Mouse (Mus musculus): ENCODE results near the gene Pkdcc. TPM values are rescaled to one million over a fixed set of nuclear protein-coding genes. Genes with fewer than 3 reads are reported as not detected.

Pkdcc gene
- total RNA-seq, 4 experiments from 2014 or later = 13.1 to 16.5 (median 14.4) TPM

DNA sequence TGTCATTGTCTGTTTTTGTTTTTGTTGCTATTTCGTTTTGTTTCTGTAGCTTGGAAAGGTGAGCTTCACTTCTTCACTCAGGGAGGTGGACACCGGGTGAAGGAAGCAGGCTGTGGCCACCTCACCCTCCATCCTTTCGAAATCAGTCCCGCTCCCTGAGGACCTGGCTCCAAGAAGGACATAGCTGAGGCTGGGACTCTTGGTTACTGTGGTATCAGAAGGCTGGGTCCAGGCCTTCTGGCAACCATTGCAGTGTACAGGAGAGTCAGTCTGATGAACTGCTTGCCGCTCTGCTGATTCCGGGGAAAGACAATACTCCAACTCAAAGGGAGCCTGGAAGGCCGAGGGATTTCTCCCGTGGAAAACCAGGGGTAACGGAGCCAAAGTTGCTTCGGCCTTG is 3.9 kb upstream of the Pkdcc start:
- DNase-seq (ENCODE audit: low spot score in 2 of 2) = no peak

DNA sequence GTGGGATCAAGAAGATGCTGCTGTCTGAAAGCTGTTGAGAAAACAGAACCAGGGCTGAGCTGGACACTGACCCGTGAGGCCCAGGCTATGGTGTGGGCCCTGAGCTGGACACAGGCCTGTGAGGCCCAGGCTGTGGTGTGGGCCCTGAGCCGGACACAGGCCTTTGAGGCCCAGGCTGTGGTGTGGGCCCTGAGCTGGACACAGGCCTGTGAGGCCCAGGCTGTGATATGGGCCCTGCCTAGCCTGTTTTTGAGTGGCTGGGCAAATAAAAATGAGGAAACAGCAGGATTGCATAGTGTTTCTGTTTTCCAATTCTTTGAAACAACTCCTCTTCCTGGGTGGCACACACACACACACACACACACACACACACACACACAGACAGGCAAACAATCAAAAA is 2.7 kb upstream of the Pkdcc start:
- DNase-seq (ENCODE audit: low spot score in 2 of 2) = no peak

GRCm38 (mm10) chr17:83213228-83213915 is 1.7 kb upstream of the Pkdcc start:
- DNase-seq (ENCODE audit: low spot score in 2 of 2) = no peak

DNA sequence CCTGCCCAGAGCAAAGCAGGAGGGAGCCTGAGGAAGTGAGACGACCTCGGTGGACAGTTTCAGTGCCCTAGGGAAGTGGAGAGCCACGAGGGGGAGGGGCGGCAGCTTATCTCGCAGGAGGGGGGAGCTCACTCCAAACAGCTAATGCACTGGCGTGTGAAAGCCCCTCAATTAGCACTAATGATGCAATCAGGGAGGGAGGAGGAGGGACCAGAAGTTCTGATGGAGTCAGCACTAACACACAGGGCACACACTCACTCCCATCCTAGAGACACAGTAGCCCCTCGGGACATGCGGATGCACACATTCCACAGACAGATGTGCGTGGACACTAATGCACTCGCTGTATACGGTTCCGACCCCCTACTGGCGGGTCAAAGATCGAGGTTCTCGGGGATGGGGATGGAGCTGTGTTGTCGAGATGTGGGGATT is 915 bp upstream of the Pkdcc start:
- no peak for DNase-seq (ENCODE audit: low spot score in 2 of 2)

GRCm38 (mm10) chr17:83215529-83216244 is 595 bp downstream of the Pkdcc start:
- no peak for DNase-seq (ENCODE audit: low spot score in 2 of 2)

DNA sequence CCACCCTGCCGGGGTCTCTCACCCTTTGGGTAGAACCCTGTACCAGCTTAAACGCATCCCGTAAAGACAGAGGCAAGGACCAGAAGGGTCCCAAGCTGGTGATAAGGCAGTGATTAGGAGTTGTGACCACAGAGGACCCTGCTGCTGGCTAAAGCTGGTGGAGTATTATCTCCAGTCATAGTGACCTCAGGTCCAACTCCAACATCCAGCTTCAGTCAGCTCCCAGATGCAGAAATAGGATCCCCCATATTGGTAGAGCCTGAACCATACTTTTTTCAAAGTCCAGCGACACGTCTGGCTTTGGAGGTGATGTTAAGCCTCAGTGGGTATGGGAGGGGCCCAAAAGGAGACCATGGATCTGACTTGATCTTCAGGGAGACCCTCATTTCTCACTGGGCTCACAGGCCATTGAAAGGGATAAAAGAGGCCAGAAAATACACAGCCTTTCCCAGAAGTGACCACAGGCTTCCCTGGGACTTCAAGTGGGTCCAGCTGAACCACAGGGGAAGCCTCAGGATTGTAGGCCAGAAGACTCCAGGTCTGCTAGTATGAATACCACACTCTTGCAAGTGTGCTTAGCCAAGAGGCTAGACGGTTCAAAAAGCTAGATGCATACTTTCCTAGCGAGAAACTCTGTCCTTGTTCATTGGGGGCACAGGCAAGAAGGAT is 1.3 kb downstream of the Pkdcc start:
- DNase-seq (ENCODE audit: low spot score in 2 of 2) = no peak

DNA sequence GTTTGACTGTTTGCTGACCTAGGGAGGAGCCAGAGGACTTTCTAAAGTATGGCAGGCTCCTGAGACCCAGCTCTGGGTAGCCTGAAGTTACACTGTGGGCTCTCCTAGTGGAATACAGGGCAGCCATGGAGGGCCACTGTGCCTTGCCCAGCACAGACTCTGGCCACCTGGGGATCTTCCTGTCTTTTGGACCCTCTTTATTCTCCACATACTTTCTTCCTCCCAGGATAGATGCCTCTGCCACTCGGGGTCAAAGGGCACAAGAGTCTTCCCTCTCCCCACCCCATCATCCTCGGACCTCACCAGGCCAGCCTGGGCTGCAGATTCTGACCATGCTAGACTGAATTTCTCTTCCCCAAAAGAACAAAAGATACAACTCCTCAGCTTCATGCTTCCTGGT is 3.1 kb downstream of the Pkdcc start:
- no peak for DNase-seq (ENCODE audit: low spot score in 2 of 2)

DNA sequence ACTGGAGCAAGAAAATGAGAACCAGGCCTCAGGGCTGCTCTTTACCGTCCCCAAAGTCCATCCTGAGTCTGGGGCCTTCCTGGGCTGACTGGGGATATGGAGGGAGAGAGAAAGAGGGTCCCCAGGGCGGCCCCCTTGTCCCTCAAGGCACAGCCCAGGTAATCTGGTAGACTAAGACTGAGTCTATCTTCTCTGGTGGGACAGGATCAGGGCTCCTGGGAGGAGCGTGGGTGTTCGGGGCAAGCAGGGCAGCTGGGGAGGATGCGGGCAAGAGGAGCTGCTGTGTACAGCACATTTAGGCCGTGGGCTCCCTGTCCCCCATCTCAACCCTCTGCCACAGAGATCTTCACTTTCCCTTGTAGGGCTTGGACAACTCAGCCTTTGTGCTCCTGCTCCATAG is 3.6 kb downstream of the Pkdcc start:
- no peak for DNase-seq (ENCODE audit: low spot score in 2 of 2)

GRCm38 (mm10) chr17:83219351-83220287 is 4.5 kb downstream of the Pkdcc start:
- no peak for DNase-seq (ENCODE audit: low spot score in 2 of 2)

GRCm38 (mm10) chr17:83220954-83221538 is 6.0 kb downstream of the Pkdcc start:
- no peak for DNase-seq (ENCODE audit: low spot score in 2 of 2)

GRCm38 (mm10) chr17:83221611-83222500 is 6.8 kb downstream of the Pkdcc start:
- no peak for DNase-seq (ENCODE audit: low spot score in 2 of 2)

DNA sequence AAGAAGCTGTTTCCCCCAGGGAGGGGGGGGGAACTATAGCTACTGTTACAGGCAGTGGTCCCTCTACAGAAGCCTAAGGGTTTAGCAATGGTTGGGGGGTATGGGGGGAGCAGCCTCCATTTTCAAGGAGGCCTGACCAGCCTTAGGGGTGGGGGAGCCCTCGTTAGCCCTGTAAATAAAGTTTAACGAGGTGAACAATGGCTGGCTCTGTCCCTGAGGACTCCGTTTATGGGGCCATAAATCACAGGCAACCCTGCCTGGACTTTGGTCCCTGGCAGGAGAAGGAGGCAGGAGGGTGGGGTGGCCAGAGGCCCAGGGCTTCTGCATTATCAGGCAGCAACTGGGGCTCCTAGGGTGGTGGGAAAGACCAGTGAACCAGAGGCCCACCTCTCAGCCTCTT is 7.6 kb downstream of the Pkdcc start:
- no peak for DNase-seq (ENCODE audit: low spot score in 2 of 2)

- no peak for DNase-seq (ENCODE audit: low spot score in 2 of 2)
Measured at GRCm38 (mm10) chr17:83224451-83224971, 9.4 kb downstream of the Pkdcc start.

- DNase-seq (ENCODE audit: low spot score in 2 of 2) = no peak
Measured at GRCm38 (mm10) chr17:83226395-83226986, 11.4 kb downstream of the Pkdcc start.

GRCm38 (mm10) chr17:83231357-83231756 is 16.3 kb downstream of the Pkdcc start:
- no peak for DNase-seq (ENCODE audit: low spot score in 2 of 2)

- DNase-seq (ENCODE audit: low spot score in 2 of 2) = no peak
Measured at GRCm38 (mm10) chr17:83235227-83235626, 20.1 kb downstream of the Pkdcc start.

DNA sequence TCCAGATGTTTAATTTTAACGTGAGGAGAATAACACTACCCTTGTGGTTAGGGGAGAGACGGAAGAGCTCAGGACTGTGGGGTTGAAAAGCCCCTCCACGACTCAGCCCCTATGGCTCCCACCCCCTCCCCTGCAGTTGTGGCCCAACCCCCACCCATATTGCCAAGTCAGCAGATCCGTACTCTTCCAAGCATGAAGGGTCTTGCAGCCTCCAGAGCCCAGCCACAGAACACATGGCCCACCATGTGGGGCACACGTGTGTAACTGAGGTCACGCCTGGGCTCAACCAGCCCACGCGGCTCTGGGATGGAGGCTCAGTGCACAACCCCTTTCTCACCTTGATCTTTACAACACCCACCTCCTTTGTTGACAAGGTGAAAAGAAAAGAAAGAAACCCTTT is 21.1 kb downstream of the Pkdcc start:
- no peak for DNase-seq (ENCODE audit: low spot score in 2 of 2)

GRCm38 (mm10) chr17:83238123-83239058 is 23.3 kb downstream of the Pkdcc start:
- DNase-seq (ENCODE audit: low spot score in 2 of 2) = no peak
